Mouse (Mus musculus) E14TG2a.4 (cell line): Measurements from ENCODE around the gene Tas2r135.

Experiments used
- CTCF ChIP-seq: conservative IDR thresholded peaks from 2 replicates; pipeline ENCODE4 v1.5.1; 2014; ENCODE audit warnings: low read length
- NANOG ChIP-seq: IDR thresholded peaks from 2 replicates; pipeline ENCODE4 v1.6.1; 2014; ENCODE audit warnings: borderline replicate concordance, low read length, mixed read lengths
- POU5F1 ChIP-seq: IDR thresholded peaks from 2 replicates; pipeline ENCODE4 v1.6.1; 2014; ENCODE audit warnings: low read length, borderline replicate concordance

- TF ChIP-seq CTCF (no peak), POU5F1 (no peak), NANOG (no peak)
These were observed 33.2 kb upstream of the Tas2r135 start for GRCm38 (mm10) chr6:42372001-42372400.
